Mouse (Mus musculus): Measurements from ENCODE around the gene Zfp951.
"Not testable (repeated sequence)": the region's sequence is repeated elsewhere in the genome, so short reads cannot be mapped to it uniquely, and the experiment has no call there.

Gene Zfp951

GRCm38 (mm10) chr5:104859962-104860525 is at the start of gene Zfp951:
Zfp951 (minus strand) TSS chr5:104860070.
- peak; percentile 77 for DNase-seq (ENCODE audit: low spot score)

GRCm38 (mm10) chr5:104906556-104906955 is 46.7 kb upstream of the Zfp951 start:
- not testable (repeated sequence) for DNase-seq (ENCODE audit: low spot score)

GRCm38 (mm10) chr5:104859045-104859961 is 567 bp downstream of the Zfp951 start:
- DNase-seq (ENCODE audit: low spot score) = not testable (repeated sequence)

GRCm38 (mm10) chr5:104854546-104854945 is 5.3 kb downstream of the Zfp951 start:
- not testable (repeated sequence) for DNase-seq (ENCODE audit: low spot score)

- DNase-seq (ENCODE audit: low spot score) = no peak
Measured at GRCm38 (mm10) chr5:104833330-104833729, 26.5 kb downstream of the Zfp951 start.

- no peak for DNase-seq (ENCODE audit: low spot score)
Measured at GRCm38 (mm10) chr5:104829611-104830010, 30.3 kb downstream of the Zfp951 start.

GRCm38 (mm10) chr5:104770138-104770537 is 89.7 kb downstream of the Zfp951 start:
- not testable (repeated sequence) for DNase-seq (ENCODE audit: low spot score)
